Mouse (Mus musculus) olfactory bulb, adult 2 months (tissue): ENCODE data around the gene Ampd1.

Experiments
- CTCF ChIP-seq: fragments of 200-500 bp; IDR thresholded peaks from 2 replicates; pipeline ENCODE4 v1.5.1; 2012; ENCODE audit warnings: low read depth, mild to moderate bottlenecking, low read length, moderate library complexity; ENCODE audit not compliant: insufficient read depth
- POLR2A ChIP-seq: fragments of 200-500 bp; IDR thresholded peaks from 2 replicates; pipeline ENCODE4 v1.6.1; 2012; ENCODE audit warnings: mild to moderate bottlenecking, low read depth, low read length, moderate library complexity; ENCODE audit not compliant: insufficient read depth

- TF ChIP-seq CTCF, result no peak
- TF ChIP-seq POLR2A, result no peak
These were observed 47.6 kb upstream of the Ampd1 start for GRCm38 (mm10) chr3:103026174-103026573.
